Mouse (Mus musculus): ENCODE measurements around the gene Kcnj10.
A peak's percentile ranks its signal among the peaks of the same experiment; 100 is the strongest.

The Kcnj10 gene

GRCm38 (mm10) chr1:172311921-172312767 lies 28.9 kb upstream of the Kcnj10 start:
- peak; percentile 27 for ATAC-seq (ENCODE audit: insufficient number of reproducible peaks, low FRiP score, low TSS enrichment)

GRCm38 (mm10) chr1:172312768-172313561 lies 28.0 kb upstream of the Kcnj10 start:
- ATAC-seq (ENCODE audit: insufficient number of reproducible peaks, low FRiP score, low TSS enrichment), result no peak

GRCm38 (mm10) chr1:172313613-172314411 lies 27.2 kb upstream of the Kcnj10 start:
- no peak for ATAC-seq (ENCODE audit: insufficient number of reproducible peaks, low FRiP score, low TSS enrichment)

GRCm38 (mm10) chr1:172314911-172315310 lies 26.1 kb upstream of the Kcnj10 start:
- no peak for ATAC-seq (ENCODE audit: insufficient number of reproducible peaks, low FRiP score, low TSS enrichment)

- no peak for ATAC-seq (ENCODE audit: insufficient number of reproducible peaks, low FRiP score, low TSS enrichment)
These were observed 23.6 kb upstream of the Kcnj10 start for GRCm38 (mm10) chr1:172317431-172317830.

- ATAC-seq (ENCODE audit: insufficient number of reproducible peaks, low FRiP score, low TSS enrichment), result no peak
These were observed 23.1 kb upstream of the Kcnj10 start for GRCm38 (mm10) chr1:172317946-172318345.

GRCm38 (mm10) chr1:172318424-172319035 lies 22.5 kb upstream of the Kcnj10 start:
- no peak for ATAC-seq (ENCODE audit: insufficient number of reproducible peaks, low FRiP score, low TSS enrichment)

GRCm38 (mm10) chr1:172319346-172319745 lies 21.7 kb upstream of the Kcnj10 start:
- ATAC-seq (ENCODE audit: insufficient number of reproducible peaks, low FRiP score, low TSS enrichment), result no peak

GRCm38 (mm10) chr1:172319921-172320411 lies 21.0 kb upstream of the Kcnj10 start:
- no peak for ATAC-seq (ENCODE audit: insufficient number of reproducible peaks, low FRiP score, low TSS enrichment)

GRCm38 (mm10) chr1:172322725-172323124 lies 18.3 kb upstream of the Kcnj10 start:
- no peak for ATAC-seq (ENCODE audit: insufficient number of reproducible peaks, low FRiP score, low TSS enrichment)

- ATAC-seq (ENCODE audit: insufficient number of reproducible peaks, low FRiP score, low TSS enrichment), result no peak
These were observed 17.7 kb upstream of the Kcnj10 start for GRCm38 (mm10) chr1:172323298-172323697.

GRCm38 (mm10) chr1:172323801-172324359 lies 17.1 kb upstream of the Kcnj10 start:
- ATAC-seq (ENCODE audit: insufficient number of reproducible peaks, low FRiP score, low TSS enrichment), result no peak

- ATAC-seq (ENCODE audit: insufficient number of reproducible peaks, low FRiP score, low TSS enrichment), result 0 out of 2 replicates have a peak, but pooled peaks have one; percentile 11
These were observed 16.3 kb upstream of the Kcnj10 start for GRCm38 (mm10) chr1:172324725-172325124.

GRCm38 (mm10) chr1:172325680-172326535 lies 15.1 kb upstream of the Kcnj10 start:
- no peak for ATAC-seq (ENCODE audit: insufficient number of reproducible peaks, low FRiP score, low TSS enrichment)

GRCm38 (mm10) chr1:172326684-172327083 lies 14.3 kb upstream of the Kcnj10 start:
- ATAC-seq (ENCODE audit: insufficient number of reproducible peaks, low FRiP score, low TSS enrichment), result no peak

GRCm38 (mm10) chr1:172327206-172328001 lies 13.6 kb upstream of the Kcnj10 start:
- no peak for ATAC-seq (ENCODE audit: insufficient number of reproducible peaks, low FRiP score, low TSS enrichment)

GRCm38 (mm10) chr1:172328041-172328440 lies 13.0 kb upstream of the Kcnj10 start:
- no peak for ATAC-seq (ENCODE audit: insufficient number of reproducible peaks, low FRiP score, low TSS enrichment)

- no peak for ATAC-seq (ENCODE audit: insufficient number of reproducible peaks, low FRiP score, low TSS enrichment)
These were observed 12.5 kb upstream of the Kcnj10 start for GRCm38 (mm10) chr1:172328461-172328860.
